Mouse (Mus musculus) olfactory bulb, adult 2 months (tissue): ENCODE measurements around the gene Coro1c.

ENCODE experiments used
- CTCF ChIP-seq: fragments of 200-500 bp; IDR thresholded peaks from 2 replicates; pipeline ENCODE4 v1.5.1; 2012; ENCODE audit warnings: low read depth, mild to moderate bottlenecking, low read length, moderate library complexity; ENCODE audit not compliant: insufficient read depth
- POLR2A ChIP-seq: fragments of 200-500 bp; IDR thresholded peaks from 2 replicates; pipeline ENCODE4 v1.6.1; 2012; ENCODE audit warnings: mild to moderate bottlenecking, low read depth, low read length, moderate library complexity; ENCODE audit not compliant: insufficient read depth

GRCm38 (mm10) chr5:113861294-113861693, 47.3 kb downstream of the Coro1c start:
- TF ChIP-seq CTCF (peak; percentile 26; the same call in 1 of the 2 replicates), POLR2A (no peak)
